Mouse (Mus musculus) left cerebral cortex, postnatal 25 days (tissue): ENCODE results near the gene Ccl28. TPM values are rescaled to one million over a fixed set of nuclear protein-coding genes. Genes with fewer than 3 reads are reported as not detected.
A peak's percentile ranks its signal among the peaks of the same experiment; 100 is the strongest.
"Not testable (repeated sequence)": the region's sequence is repeated elsewhere in the genome, so short reads cannot be mapped to it uniquely, and the experiment has no call there.

Experiments used
- DNase-seq, 2 experiments: peaks; one replicate each; pipeline ENCODE4 v3.0.0; 2022; ENCODE audit warnings: low spot score in 2 of 2, mixed read lengths in 1 of 2
- intact Hi-C: fragments of 180-260 bp; cut with DNase I; formaldehyde crosslinking; loops from one replicate; pipeline ENCODE4 v1.15.1; 2025
- total RNA-seq, 2 experiments: library from RNA; stranded (reverse); gene quantifications; 2 replicates each; pipeline ENCODE4 v1.2.3; 2021

Gene Ccl28
- 1 to 10 TPM; 1.0 to 1.1 TPM for total RNA-seq

- DNase-seq = no peak
These were observed at the start of gene Ccl28 for GRCm38 (mm10) chr13:119623634-119624033. Gene Ccl28 (plus strand): TSS chr13:119623819.

GRCm38 (mm10) chr13:119596321-119597211, 27.1 kb upstream of the Ccl28 start:
- intact Hi-C loops, DNase-seq: not testable (repeated sequence)

More at GRCm38 (mm10) chr13:119623634-119624033, at the start of gene Ccl28:
- intact Hi-C loops = no loop called here

GRCm38 (mm10) chr13:119598466-119598865, 25.2 kb upstream of the Ccl28 start:
- intact Hi-C loops, DNase-seq: not testable (repeated sequence)

GRCm38 (mm10) chr13:119599066-119599465, 24.6 kb upstream of the Ccl28 start:
- DNase-seq, intact Hi-C loops: not testable (repeated sequence)

GRCm38 (mm10) chr13:119599498-119599897, 24.1 kb upstream of the Ccl28 start:
- DNase-seq, intact Hi-C loops: not testable (repeated sequence)

DNA sequence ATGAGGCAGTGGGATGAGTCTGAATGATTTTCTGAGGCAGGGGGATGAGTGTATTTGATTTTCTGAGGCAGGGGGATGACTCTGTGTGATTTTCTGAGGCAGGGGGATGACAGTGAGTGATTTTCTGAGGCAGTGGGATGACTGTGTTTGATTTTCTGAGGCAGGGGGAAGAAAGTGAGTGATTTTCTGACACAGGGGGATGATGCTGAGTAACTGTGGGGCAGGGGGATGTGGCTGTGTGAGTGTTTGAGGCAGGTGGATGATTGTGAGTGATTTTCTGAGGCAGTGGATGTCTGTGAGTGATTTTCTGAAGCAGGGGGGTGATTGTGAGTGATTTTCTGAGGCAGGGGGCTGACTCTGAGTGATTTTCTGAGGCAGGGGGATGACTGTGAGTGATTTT, 23.5 kb upstream of the Ccl28 start:
- peak; percentile 27 to 46 for DNase-seq

DNA sequence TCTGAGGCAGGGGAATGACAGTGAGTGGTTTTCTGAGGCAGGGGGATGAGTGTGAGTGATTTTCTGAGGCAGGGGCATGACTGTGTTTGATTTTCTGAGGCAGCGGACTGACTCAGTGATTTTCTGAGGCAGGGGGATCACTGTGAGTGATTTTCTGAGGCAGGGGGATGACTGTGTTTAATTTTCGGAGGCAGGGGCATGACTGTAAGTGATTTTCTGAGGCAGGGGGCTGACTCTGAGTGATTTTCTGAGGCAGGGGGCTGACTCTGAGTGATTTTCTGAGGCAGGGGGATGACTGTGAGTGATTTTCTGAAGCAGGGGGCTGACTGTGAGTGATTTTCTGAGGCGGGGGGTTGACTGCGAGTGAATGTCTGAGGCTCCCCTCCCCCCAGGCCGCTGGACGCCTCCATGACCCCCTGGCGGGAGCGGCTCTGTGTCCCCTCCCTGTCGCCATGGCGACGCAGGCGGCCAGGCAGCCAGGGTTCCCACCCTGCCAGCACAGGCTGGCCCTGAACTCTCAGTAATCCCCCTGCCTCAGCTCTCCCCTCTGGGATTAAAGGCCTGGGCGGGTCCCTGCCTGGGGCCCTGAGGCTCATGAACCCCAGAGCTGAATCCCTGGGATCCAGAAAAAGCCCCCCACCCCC, 20.8 kb upstream of the Ccl28 start:
- DNase-seq = peak in 1 of 2 experiments; percentile 36
- intact Hi-C loops = not testable (repeated sequence)

More for the DNA sequence above, 23.5 kb upstream of the Ccl28 start:
- intact Hi-C loops = not testable (repeated sequence)

DNA sequence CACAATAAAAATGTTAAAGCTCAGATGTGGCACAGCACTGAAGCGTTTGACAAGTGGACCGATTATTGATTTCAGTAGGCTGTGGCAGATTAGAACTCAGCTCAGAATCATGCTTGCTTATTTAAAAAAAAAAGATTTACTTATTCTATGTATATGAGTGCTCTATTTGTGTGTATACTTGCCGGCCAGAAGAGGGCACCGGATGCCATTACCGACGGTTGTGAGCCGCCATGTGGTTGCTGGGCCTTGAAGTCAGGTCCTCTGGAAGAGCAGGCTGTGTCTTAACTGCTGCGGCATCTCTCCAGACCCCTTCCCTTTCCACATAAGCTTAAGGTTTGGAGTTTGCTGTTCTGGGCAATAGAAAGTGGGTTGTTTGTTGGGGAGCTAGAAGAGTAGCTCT, 19.7 kb upstream of the Ccl28 start:
- intact Hi-C loops, DNase-seq: not testable (repeated sequence)

- intact Hi-C loops, DNase-seq: not testable (repeated sequence)
These were observed 19.3 kb upstream of the Ccl28 start for GRCm38 (mm10) chr13:119604322-119604721.

DNA sequence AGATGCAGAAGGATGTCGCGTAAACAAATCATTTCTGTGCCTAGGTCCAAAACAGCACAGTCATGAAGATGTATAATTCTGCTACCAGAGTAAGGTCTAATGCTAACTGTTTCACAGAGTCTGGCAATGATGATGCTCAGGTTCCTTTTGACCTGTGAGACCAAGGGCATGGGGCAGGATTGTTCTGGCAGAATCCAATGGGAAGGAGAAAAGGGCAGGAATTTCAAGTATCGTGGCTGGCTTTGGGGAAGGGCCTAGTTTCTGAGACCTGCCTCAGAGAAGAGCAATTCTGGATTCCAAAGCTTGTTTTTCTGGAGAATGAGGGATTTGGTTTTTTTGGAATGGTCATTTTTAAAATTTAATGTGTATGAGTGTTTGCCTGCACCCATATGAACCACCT, 4.8 kb upstream of the Ccl28 start:
- no peak for DNase-seq
- intact Hi-C loops = no loop called here

DNA sequence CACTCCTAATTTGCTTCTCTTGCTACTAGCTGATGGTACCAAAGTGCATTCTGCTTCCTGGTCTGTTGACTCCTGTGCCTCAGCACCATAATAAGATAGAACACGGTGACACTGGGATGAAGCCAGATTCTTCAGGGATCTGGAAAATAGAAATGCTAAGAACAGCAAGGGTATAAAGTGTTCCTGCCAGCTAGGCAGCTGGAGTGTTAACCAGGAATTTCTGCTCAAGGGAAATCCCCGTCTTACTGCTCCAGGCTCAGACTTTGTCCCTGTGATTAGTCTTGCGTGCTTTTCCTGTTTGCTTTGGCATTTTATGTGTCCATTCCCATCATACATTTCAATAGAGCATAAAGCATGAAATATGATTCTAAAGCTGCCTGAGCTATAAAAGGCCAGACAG, 3.9 kb upstream of the Ccl28 start:
- DNase-seq = peak in 1 of 2 experiments; percentile 20
- intact Hi-C loops = no loop called here

DNA sequence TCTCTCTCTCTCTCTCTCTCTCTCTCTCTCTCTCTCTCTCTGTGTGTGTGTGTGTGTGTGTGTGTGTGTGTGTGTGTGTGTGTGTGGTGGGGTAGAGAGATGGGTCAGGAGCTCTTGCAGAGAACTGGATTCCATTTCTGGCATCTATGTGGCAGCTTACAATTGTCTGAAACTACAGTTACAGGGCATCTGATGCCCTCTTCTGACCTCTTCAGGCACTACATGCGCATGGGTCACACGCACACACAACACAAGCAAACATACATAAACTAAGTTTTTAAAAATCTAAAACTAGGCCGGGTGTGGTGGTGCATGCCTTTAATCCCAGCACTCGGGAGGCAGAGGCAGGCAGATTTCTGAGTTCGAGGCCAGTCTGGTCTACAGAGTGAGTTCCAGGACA, 2.3 kb downstream of the Ccl28 start:
- intact Hi-C loops, DNase-seq: not testable (repeated sequence)

GRCm38 (mm10) chr13:119631482-119632155, 8.0 kb downstream of the Ccl28 start:
- DNase-seq = peak; percentile 85 to 88
- intact Hi-C loops = no loop called here

GRCm38 (mm10) chr13:119632156-119632548, 8.5 kb downstream of the Ccl28 start:
- DNase-seq = no peak
- intact Hi-C loops = no loop called here

- intact Hi-C loops = no loop called here
- no peak for DNase-seq
These were observed 11.9 kb downstream of the Ccl28 start for GRCm38 (mm10) chr13:119635496-119635895.

GRCm38 (mm10) chr13:119637837-119638236, 14.2 kb downstream of the Ccl28 start:
- no peak for DNase-seq
- intact Hi-C loops = no loop called here

DNA sequence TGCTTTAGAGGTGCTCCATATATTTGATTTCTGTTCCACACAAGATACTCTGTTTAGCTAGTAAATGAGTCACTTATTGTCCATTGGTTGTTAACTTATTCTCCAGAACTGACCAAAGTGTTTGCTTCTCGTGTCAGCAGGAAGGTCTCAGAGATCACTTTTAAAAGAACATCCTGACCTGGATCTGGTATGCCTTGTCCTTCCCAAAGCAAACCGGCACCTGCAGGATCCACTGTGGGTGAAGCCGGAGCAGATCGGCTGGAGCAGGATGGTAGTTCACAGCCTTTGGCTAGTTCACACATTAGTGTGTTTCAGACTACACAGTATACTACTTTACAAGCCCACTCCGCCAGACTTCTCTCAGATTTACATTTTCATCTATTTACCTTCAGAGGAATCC, 14.8 kb downstream of the Ccl28 start:
- no peak for DNase-seq
- intact Hi-C loops = no loop called here

DNA sequence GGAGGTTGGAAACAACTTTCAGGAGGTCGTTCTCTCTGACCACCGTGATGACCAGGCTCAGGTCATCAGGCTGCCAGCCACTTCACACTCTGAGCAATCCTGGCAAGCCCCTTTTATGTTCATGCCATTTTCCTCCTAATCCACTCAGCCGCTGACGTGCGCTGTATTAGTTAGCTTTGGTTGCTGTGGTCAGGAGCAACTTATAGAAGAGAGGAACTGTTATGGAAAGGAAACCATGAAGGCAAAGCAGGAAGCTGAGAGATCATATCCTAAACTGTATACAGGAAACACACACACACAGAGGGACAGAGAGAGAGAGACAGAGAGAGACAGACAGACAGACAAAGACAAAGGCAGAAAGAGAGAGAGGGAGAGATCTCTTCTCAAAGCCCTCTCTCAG, 15.7 kb downstream of the Ccl28 start:
- intact Hi-C loops = no loop called here
- no peak for DNase-seq

- intact Hi-C loops = loop anchor here (5.0 kb wide), 3 partner anchors 52 to 162 kb away; partner anchors contain the start of gene Hmgcs1
- DNase-seq = peak; percentile 29 to 49
These were observed 16.9 kb downstream of the Ccl28 start for GRCm38 (mm10) chr13:119640504-119640903.

GRCm38 (mm10) chr13:119641145-119641544, 17.5 kb downstream of the Ccl28 start:
- DNase-seq = no peak
- intact Hi-C loops = loop anchor here (5.0 kb wide), 3 partner anchors 51 to 161 kb away; partner anchors contain the start of gene Hmgcs1
